Mouse (Mus musculus) neural tube, embryonic 14.5 days (tissue): ENCODE data around the gene Gls. TPM values are rescaled to one million over a fixed set of nuclear protein-coding genes. Genes with fewer than 3 reads are reported as not detected.

Experiments used
- ATAC-seq: fragments of 200-750 bp; cut with Nextera tagmentation; 2 replicates; pipeline ENCODE4 v1.8.0; 2017; ENCODE audit warnings: low read depth, mild to moderate bottlenecking, moderate TSS enrichment, moderate library complexity
- H3K27ac ChIP-seq: fragments of 300-500 bp; sonication (generic); 2 replicates; pipeline ENCODE4 v1.5.1; 2014; ENCODE audit warnings: low read depth, mild to moderate bottlenecking, control low read depth, low read length, moderate library complexity, mixed read lengths
- H3K27me3 ChIP-seq: fragments of 300-500 bp; sonication (generic); 2 replicates; pipeline ENCODE4 v1.6.1; 2014; ENCODE audit warnings: low read length; ENCODE audit not compliant: control insufficient read depth, insufficient read depth
- H3K36me3 ChIP-seq: fragments of 300-500 bp; sonication (generic); 2 replicates; pipeline ENCODE4 v1.6.1; 2014; ENCODE audit warnings: low read length, mixed read lengths; ENCODE audit not compliant: control insufficient read depth, insufficient read depth
- H3K4me1 ChIP-seq: fragments of 300-500 bp; sonication (generic); 2 replicates; pipeline ENCODE4 v1.6.1; 2014; ENCODE audit warnings: low read length; ENCODE audit not compliant: control insufficient read depth, insufficient read depth
- H3K4me2 ChIP-seq: fragments of 300-500 bp; sonication (generic); 2 replicates; pipeline ENCODE4 v1.6.1; 2014; ENCODE audit warnings: mild to moderate bottlenecking, low read depth, low read length, control low read depth
- H3K4me3 ChIP-seq: fragments of 300-500 bp; sonication (generic); 2 replicates; pipeline ENCODE4 v1.5.1; 2014; ENCODE audit warnings: low read depth, low read length, control low read depth, mixed read lengths
- H3K9ac ChIP-seq: fragments of 300-500 bp; sonication (generic); replicated peaks from 2 replicates; pipeline ENCODE4 v1.6.1; 2014; ENCODE audit warnings: low read depth, mild to moderate bottlenecking, control low read depth, low read length, mixed read lengths
- H3K9me3 ChIP-seq: fragments of 300-500 bp; sonication (generic); 2 replicates; pipeline ENCODE4 v1.6.1; 2016; ENCODE audit warnings: low read length; ENCODE audit not compliant: control insufficient read depth
- WGBS: fragments of 180-500 bp; shearing (Covaris S2); extraction: QIAGEN DNeasy Blood & Tissue Kit; methylation state at CpG from one replicate; pipeline ENCODE4 v1.1.7; 2014; 5-methylcytosine and 5-hydroxymethylcytosine counted together
- polyA plus RNA-seq: library from polyadenylated mRNA; unstranded; fragments of >200 nt; fragmentation: Nextera tagmentation; extraction: Ambion mirVana; gene quantifications from 2 replicates; pipeline ENCODE4 v1.2.1, GENCODE M21; 2014

The Gls gene
- polyA plus RNA-seq, 1 experiment from 2014 or later = 74.1 TPM

DNA sequence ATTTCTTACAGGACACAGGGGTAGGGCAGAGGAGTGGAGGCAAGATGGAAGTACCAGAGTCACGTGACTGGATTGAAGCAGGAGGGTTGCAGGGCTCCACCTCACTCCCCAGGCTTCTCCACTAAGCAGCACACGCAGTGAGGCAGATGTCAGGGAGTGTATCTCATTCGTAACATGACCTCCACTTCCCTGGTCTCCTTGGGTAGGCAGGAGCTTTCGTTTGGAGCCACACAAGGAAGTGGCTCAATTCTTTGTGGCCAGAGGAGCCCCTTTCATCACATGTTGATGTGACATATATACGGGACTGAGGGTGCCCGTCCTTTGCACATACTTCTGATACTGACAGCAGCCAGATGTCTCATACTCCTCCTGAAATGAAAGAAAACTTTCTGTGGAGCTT, 103.2 kb downstream of the Gls start:
- Histone ChIP-seq H3K27me3 (no peaks in the 10 kb centered on the region), H3K4me2 (no peak overlapping the region), H3K9ac (no peak overlapping the region), H3K9me3 (no peaks in the 10 kb centered on the region), H3K36me3 (no peaks in the 10 kb centered on the region), H3K4me1 (no peaks in the 10 kb centered on the region), H3K4me3 (no peak overlapping the region), H3K27ac (no peak overlapping the region)
- no peak for ATAC-seq
- WGBS = 68% methylated on average over 6 of the region's 6 CpGs

- no peaks in the 10 kb centered on the region for H3K9me3 ChIP-seq
- H3K27ac ChIP-seq = no peak overlapping the region
- H3K4me3 ChIP-seq = no peak overlapping the region
- H3K27me3 ChIP-seq = no peaks in the 10 kb centered on the region
- no peak overlapping the region for H3K4me2 ChIP-seq
- no peaks in the 10 kb centered on the region for H3K4me1 ChIP-seq
- 96% methylated on average over 6 of the region's 6 CpGs for WGBS
- no peaks in the 10 kb centered on the region for H3K36me3 ChIP-seq
- ATAC-seq = no peak
- H3K9ac ChIP-seq = no peak overlapping the region
Measured at GRCm38 (mm10) chr1:52127350-52127749, 105.7 kb downstream of the Gls start.

DNA sequence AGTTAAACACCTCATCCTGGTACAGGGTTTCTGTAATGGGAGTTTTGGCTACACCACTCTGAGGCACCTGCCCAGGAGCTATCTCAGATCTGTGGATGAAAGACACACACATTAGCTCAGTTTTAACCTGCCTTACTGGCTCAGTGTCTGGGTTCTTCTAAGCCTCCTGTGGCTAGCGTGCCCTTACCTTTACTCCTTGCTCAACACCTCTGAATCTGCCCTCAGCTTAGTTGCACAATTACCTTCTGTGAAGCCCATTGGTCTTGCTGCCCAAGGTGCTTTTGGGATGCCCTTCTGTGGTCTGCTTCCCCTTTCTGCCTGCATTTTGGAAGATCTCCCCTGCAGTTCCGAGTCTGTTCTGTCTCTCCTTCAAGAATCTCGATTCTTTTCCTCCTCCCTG, 108.2 kb downstream of the Gls start:
- 83% methylated on average over 3 of the region's 3 CpGs for WGBS
- no peaks in the 10 kb centered on the region for H3K27me3 ChIP-seq

GRCm38 (mm10) chr1:52121052-52121451, 112.0 kb downstream of the Gls start:
- WGBS = 93% methylated on average over 3 of the region's 3 CpGs
- Histone ChIP-seq H3K27me3 (no peaks in the 10 kb centered on the region), H3K9me3 (no peaks in the 10 kb centered on the region), H3K4me3 (no peak overlapping the region), H3K4me2 (no peak overlapping the region), H3K9ac (no peak overlapping the region), H3K4me1 (0 out of 2 replicates have a peak, but pooled peaks cover 3% of the 10 kb centered on the region), H3K27ac (no peak overlapping the region), H3K36me3 (no peaks in the 10 kb centered on the region)
- ATAC-seq = no peak

More for the DNA sequence above, 108.2 kb downstream of the Gls start:
- no peak overlapping the region for H3K4me3 ChIP-seq
- no peak overlapping the region for H3K4me2 ChIP-seq
- H3K36me3 ChIP-seq = no peaks in the 10 kb centered on the region
- H3K9ac ChIP-seq = no peak overlapping the region
- H3K4me1 ChIP-seq = 0 out of 2 replicates have a peak, but pooled peaks cover 3% of the 10 kb centered on the region
- H3K27ac ChIP-seq = no peak overlapping the region
- no peaks in the 10 kb centered on the region for H3K9me3 ChIP-seq
- ATAC-seq = no peak

DNA sequence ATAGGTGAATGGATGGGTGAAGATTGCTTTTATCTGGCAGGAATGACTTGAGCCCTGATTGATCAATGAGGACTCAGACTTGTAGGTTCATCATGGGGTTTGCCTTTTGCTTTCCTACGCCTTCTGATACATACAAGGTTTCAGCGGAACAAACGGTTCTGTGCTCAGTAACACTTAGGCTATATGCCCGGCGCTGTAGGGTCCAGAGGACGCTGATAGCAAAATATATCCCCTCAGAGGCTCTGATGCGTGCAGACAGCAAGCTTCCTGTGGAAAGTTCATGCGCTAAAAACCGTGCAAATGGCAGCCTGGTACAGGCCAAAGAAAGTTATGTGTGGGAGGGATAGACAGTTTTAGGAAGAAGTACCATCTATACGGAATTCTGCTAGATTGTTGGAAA, 112.8 kb downstream of the Gls start:
- ATAC-seq = no peak
- WGBS = 38% methylated on average over 10 of the region's 10 CpGs
- peak overlapping the region; percentile 76 for H3K4me3 ChIP-seq

DNA sequence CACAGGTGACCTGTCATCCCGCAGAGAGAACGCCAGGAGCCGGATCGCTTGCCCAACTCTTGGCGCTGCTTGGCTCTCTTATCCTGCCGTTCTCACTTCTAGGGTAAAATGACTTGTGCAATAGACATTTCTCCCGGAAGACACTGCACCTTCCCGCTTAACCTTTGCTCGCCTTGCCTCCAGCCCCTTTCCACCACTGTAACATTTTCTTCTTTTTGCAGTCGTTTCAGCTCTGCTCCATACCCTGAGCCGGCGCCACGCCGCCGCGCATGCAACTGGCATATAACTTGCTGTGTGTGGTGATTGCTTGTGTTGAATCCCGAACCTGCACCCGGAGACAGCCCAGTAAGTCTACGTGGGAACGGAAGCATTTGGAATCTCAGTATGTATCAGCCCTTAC, 113.3 kb downstream of the Gls start:
- Histone ChIP-seq H3K4me3 (peak overlapping the region; percentile 76), H3K9ac (peak overlapping the region; percentile 65), H3K27me3 (no peaks in the 10 kb centered on the region), H3K27ac (0 out of 2 replicates have a peak overlapping the region, but pooled peaks have one; percentile 53), H3K4me1 (0 out of 2 replicates have a peak, but pooled peaks cover 3% of the 10 kb centered on the region), H3K36me3 (no peaks in the 10 kb centered on the region), H3K9me3 (no peaks in the 10 kb centered on the region), H3K4me2 (peak overlapping the region; percentile 74)
- WGBS = under 1% methylated on average over 20 of the region's 20 CpGs
- peak; percentile 52; the same call in 1 of the 2 replicates for ATAC-seq

More for the DNA sequence above, 112.8 kb downstream of the Gls start:
- no peaks in the 10 kb centered on the region for H3K27me3 ChIP-seq
- H3K9me3 ChIP-seq = no peaks in the 10 kb centered on the region
- 0 out of 2 replicates have a peak, but pooled peaks cover 3% of the 10 kb centered on the region for H3K4me1 ChIP-seq
- H3K4me2 ChIP-seq = peak overlapping the region; percentile 74
- no peaks in the 10 kb centered on the region for H3K36me3 ChIP-seq
- no peak overlapping the region for H3K27ac ChIP-seq
- no peak overlapping the region; the same call in 1 of the 2 replicates for H3K9ac ChIP-seq

GRCm38 (mm10) chr1:52118860-52119591, 114.0 kb downstream of the Gls start, which contains the start of gene Stat1:
Stat1 (plus strand) TSS chr1:52119440.
- Histone ChIP-seq H3K36me3 (no peaks in the 10 kb centered on the region), H3K27me3 (no peaks in the 10 kb centered on the region), H3K4me1 (0 out of 2 replicates have a peak, but pooled peaks cover 3% of the 10 kb centered on the region), H3K4me3 (peak within 1 kb of the TSS; percentile 76), H3K27ac (peak within 1 kb of the TSS; percentile 53; the same call in 1 of the 2 replicates), H3K9me3 (no peaks in the 10 kb centered on the region), H3K4me2 (peak within 1 kb of the TSS; percentile 74), H3K9ac (peak within 1 kb of the TSS; percentile 65)
- ATAC-seq = peak; percentile 95
- 4% methylated on average over 37 of the region's 37 CpGs for WGBS

GRCm38 (mm10) chr1:52117777-52118176, 115.3 kb downstream of the Gls start:
- H3K9ac ChIP-seq = no peak overlapping the region
- no peaks in the 10 kb centered on the region for H3K36me3 ChIP-seq
- H3K27me3 ChIP-seq = no peaks in the 10 kb centered on the region
- no peak for ATAC-seq
- 0 out of 2 replicates have a peak, but pooled peaks cover 3% of the 10 kb centered on the region for H3K4me1 ChIP-seq
- no peak overlapping the region for H3K27ac ChIP-seq
- H3K4me2 ChIP-seq = no peak overlapping the region
- no peak overlapping the region for H3K4me3 ChIP-seq
- H3K9me3 ChIP-seq = no peaks in the 10 kb centered on the region
- WGBS = 100% methylated on average over 1 of the region's 1 CpGs

- ATAC-seq = no peak
- no peak overlapping the region for H3K4me2 ChIP-seq
- H3K27ac ChIP-seq = no peak overlapping the region
- no peak overlapping the region for H3K4me3 ChIP-seq
- H3K9ac ChIP-seq = no peak overlapping the region
- H3K4me1 ChIP-seq = 0 out of 2 replicates have a peak, but pooled peaks cover 3% of the 10 kb centered on the region
- H3K27me3 ChIP-seq = no peaks in the 10 kb centered on the region
- H3K9me3 ChIP-seq = no peaks in the 10 kb centered on the region
- WGBS = 88% methylated on average over 3 of the region's 3 CpGs
- no peaks in the 10 kb centered on the region for H3K36me3 ChIP-seq
Measured at GRCm38 (mm10) chr1:52116441-52116840, 116.6 kb downstream of the Gls start.
